Mouse (Mus musculus): ENCODE measurements at regions not wholly inside any gene's neighbourhood (a gene's known extent, or its start where the extent isn't known, plus 50 kb on each side); places are given as distances from the start of the nearest gene placed in this dataset.

- DNase-seq (ENCODE audit: low spot score in 2 of 2) = no peak
These were observed 71.6 kb upstream of the Hand1 start for GRCm38 (mm10) chr11:57904216-57904615.

GRCm38 (mm10) chr11:57899335-57899734 lies 66.7 kb upstream of the Hand1 start:
- peak in 1 of 2 experiments; percentile 22 for DNase-seq (ENCODE audit: low spot score in 2 of 2)

GRCm38 (mm10) chr11:57895497-57895896 lies 62.9 kb upstream of the Hand1 start:
- no peak for DNase-seq (ENCODE audit: low spot score in 2 of 2)

- DNase-seq (ENCODE audit: low spot score in 2 of 2) = no peak
These were observed 50.4 kb upstream of the Hand1 start for GRCm38 (mm10) chr11:57882736-57883635.

Measured in urinary bladder, postnatal 36 days (tissue).